Mouse (Mus musculus) G1E (cell line): Measurements from ENCODE around the gene Evi2a.

Experiments
- CTCF ChIP-seq: IDR thresholded peaks from 2 replicates; pipeline ENCODE4 v1.5.1; 2012; ENCODE audit warnings: low read depth, low read length, inconsistent platforms, mixed read lengths
- POLR2AphosphoS5 ChIP-seq: IDR thresholded peaks from 2 replicates; pipeline ENCODE4 v1.6.1; 2012; ENCODE audit warnings: low read depth, low read length, inconsistent platforms; ENCODE audit not compliant: insufficient replicate concordance
- TAL1 ChIP-seq: conservative IDR thresholded peaks from 2 replicates; pipeline ENCODE4 v1.6.1; 2012; ENCODE audit warnings: low read depth, low read length, inconsistent platforms, mixed read lengths

DNA sequence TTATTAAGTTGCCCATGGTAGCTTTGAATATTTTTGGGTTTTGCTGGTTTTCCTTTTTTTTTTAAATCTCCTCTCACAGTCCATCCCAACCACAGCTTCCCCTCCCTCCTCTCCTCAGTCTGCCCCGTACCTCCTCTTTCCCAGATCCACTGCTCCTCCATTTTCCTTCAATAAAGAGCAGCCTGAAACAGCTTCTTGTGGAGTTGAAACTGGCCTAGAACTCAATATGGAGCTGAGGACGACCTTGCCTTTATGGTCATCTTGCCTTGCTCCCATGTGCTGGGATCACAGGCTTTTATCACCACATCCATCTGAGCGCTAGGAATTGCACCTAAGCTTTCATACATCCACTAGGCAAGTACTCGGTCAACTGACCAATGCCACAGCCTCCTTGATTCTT is 1.1 kb upstream of the Evi2a start:
- TF ChIP-seq CTCF (no peak), TAL1 (no peak), POLR2AphosphoS5 (no peak)
